Mouse (Mus musculus): ENCODE measurements around the gene Samd8. TPM values are rescaled to one million over a fixed set of nuclear protein-coding genes. Genes with fewer than 3 reads are reported as not detected.
A peak's percentile ranks its signal among the peaks of the same experiment; 100 is the strongest.

Gene Samd8
- total RNA-seq, 1 experiment, result 31.4 TPM

DNA sequence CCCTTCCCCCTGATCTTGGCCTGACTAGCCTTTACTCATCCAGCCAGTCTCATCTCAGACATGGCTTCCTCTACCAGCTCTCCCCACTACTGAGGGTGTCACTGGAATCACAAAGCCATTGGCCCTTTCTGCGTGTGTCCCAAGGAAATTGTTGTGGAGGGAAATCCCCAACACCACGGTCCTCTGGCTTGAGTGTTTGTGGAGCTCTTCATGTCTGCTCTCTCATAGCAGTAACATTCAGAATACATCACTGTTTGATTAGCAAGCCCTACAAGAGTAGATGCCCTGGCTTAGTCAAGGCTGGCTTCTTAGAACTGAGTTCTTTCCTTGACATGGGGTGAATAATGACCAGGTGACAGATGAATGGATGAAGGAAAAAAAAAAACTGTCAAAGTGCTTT, 3.5 kb upstream of the Samd8 start:
- H3K4me3 ChIP-seq (ENCODE audit: insufficient read depth in 1 of 2, low read depth in 1 of 2, low read length in 2 of 2, poor library complexity in 1 of 2, severe bottlenecking in 1 of 2), result no peak overlapping the region
- no peaks in the 10 kb centered on the region for H3K9me3 ChIP-seq (ENCODE audit: control insufficient read depth, insufficient read depth, low read depth, low read length)
- H3K4me1 ChIP-seq (ENCODE audit: control insufficient read depth in 2 of 2, insufficient read depth in 2 of 2, low read length in 2 of 2, poor library complexity in 1 of 2), result peaks cover 2 to 8% of the 10 kb centered on the region in 2 experiments; a peak in 1 of 4 replicates
- in situ Hi-C loops (cut with MboI; ENCODE audit: low sequenced_read_pairs in 2 of 2, unreplicated experiment in 2 of 2), result loop anchor here in 1 of 2 experiments (25.0 kb wide), 1 partner anchor 610 kb away; no protein-coding TSS in a partner anchor
- TF ChIP-seq CHD2 (IDR thresholded peaks at IDR 0.05; ENCODE audit: low read depth, low read length), result no peak
- no peak for TF ChIP-seq ZC3H11A (IDR thresholded peaks at IDR 0.05; ENCODE audit: borderline replicate concordance, low read depth, low read length)
- TF ChIP-seq HCFC1 (IDR thresholded peaks at IDR 0.05; ENCODE audit: borderline replicate concordance, insufficient read depth, low read length), result no peak
- TF ChIP-seq MAFK (IDR thresholded peaks at IDR 0.05; ENCODE audit: insufficient read depth, low read depth, low read length), result no peak
- no peak for TF ChIP-seq ZNF384 (IDR thresholded peaks at IDR 0.05; ENCODE audit: low read depth, low read length)
- H3K36me3 ChIP-seq (ENCODE audit: control insufficient read depth, insufficient read depth, low read length, poor library complexity, severe bottlenecking), result no peaks in the 10 kb centered on the region
- no peak overlapping the region for H3K9ac ChIP-seq (ENCODE audit: insufficient read depth, low read depth, low read length, poor library complexity, severe bottlenecking)
- no peak overlapping the region for H3K27ac ChIP-seq (ENCODE audit: insufficient read depth, low read depth, low read length, poor library complexity, severe bottlenecking)
- no peak for DNase-seq (ENCODE audit: low read depth, low spot score)

- Histone ChIP-seq H3K4me1 (ENCODE audit: control insufficient read depth in 2 of 2, insufficient read depth in 2 of 2, low read length in 2 of 2, poor library complexity in 1 of 2) (peaks cover 2 to 8% of the 10 kb centered on the region in 2 experiments; a peak in 1 of 4 replicates), H3K36me3 (ENCODE audit: control insufficient read depth, insufficient read depth, low read length, poor library complexity, severe bottlenecking) (no peaks in the 10 kb centered on the region), H3K9ac (ENCODE audit: insufficient read depth, low read depth, low read length, poor library complexity, severe bottlenecking) (no peak overlapping the region), H3K4me3 (ENCODE audit: insufficient read depth in 1 of 2, low read depth in 1 of 2, low read length in 2 of 2, poor library complexity in 1 of 2, severe bottlenecking in 1 of 2) (no peak overlapping the region), H3K9me3 (ENCODE audit: control insufficient read depth, insufficient read depth, low read depth, low read length) (no peaks in the 10 kb centered on the region), H3K27ac (ENCODE audit: insufficient read depth, low read depth, low read length, poor library complexity, severe bottlenecking) (no peak overlapping the region)
- in situ Hi-C loops (cut with MboI; ENCODE audit: low sequenced_read_pairs in 2 of 2, unreplicated experiment in 2 of 2), result loop anchor here in 1 of 2 experiments (25.0 kb wide), 1 partner anchor 610 kb away; no protein-coding TSS in a partner anchor
- TF ChIP-seq HCFC1 (IDR thresholded peaks at IDR 0.05; ENCODE audit: borderline replicate concordance, insufficient read depth, low read length), result no peak
- TF ChIP-seq ZNF384 (IDR thresholded peaks at IDR 0.05; ENCODE audit: low read depth, low read length), result no peak
- no peak for TF ChIP-seq CHD2 (IDR thresholded peaks at IDR 0.05; ENCODE audit: low read depth, low read length)
- TF ChIP-seq ZC3H11A (IDR thresholded peaks at IDR 0.05; ENCODE audit: borderline replicate concordance, low read depth, low read length), result no peak
- no peak for TF ChIP-seq MAFK (IDR thresholded peaks at IDR 0.05; ENCODE audit: insufficient read depth, low read depth, low read length)
- no peak for DNase-seq (ENCODE audit: low read depth, low spot score)
Measured at GRCm38 (mm10) chr14:21747436-21748141, 2.7 kb upstream of the Samd8 start.

DNA sequence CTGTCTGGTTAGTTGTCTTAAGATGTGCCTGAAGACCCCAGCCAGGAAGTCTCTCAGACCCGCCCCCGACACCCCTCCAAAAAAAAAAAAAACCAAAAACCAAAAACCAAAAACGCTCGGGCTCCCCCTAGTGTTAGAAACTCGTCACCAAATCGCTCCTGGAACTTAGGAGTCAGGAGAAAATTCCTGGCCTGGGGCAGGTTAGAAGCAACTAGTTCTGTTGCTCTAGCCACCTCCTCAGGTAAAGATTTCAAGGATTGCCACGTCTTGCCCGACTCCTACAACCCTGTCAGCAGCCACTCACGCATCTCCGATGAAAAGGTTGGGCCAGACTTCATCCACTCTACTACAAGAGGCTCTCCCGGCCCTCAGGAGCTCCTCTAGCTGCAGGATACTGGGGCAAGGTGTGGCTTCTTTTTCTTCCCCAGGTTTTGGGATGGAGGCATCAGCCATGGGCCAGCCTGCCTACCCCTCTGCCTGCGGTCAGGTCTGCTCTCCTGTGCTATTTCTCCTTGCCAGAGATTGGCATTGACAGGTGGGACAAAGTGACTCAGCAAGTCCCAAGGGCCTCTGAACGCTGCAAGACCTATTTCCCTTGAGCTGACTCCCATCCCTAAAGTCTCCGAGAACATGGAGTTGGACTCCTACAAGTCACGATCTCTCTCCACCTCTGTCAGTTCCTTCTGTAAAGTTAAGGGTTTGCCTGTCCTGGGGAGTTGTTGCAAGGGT, 2.0 kb upstream of the Samd8 start:
- Histone ChIP-seq H3K4me1 (ENCODE audit: control insufficient read depth in 2 of 2, insufficient read depth in 2 of 2, low read length in 2 of 2, poor library complexity in 1 of 2) (peaks cover 2 to 8% of the 10 kb centered on the region in 2 experiments; a peak in 1 of 4 replicates), H3K27ac (ENCODE audit: insufficient read depth, low read depth, low read length, poor library complexity, severe bottlenecking) (no peak overlapping the region), H3K9me3 (ENCODE audit: control insufficient read depth, insufficient read depth, low read depth, low read length) (no peaks in the 10 kb centered on the region), H3K9ac (ENCODE audit: insufficient read depth, low read depth, low read length, poor library complexity, severe bottlenecking) (no peak overlapping the region), H3K36me3 (ENCODE audit: control insufficient read depth, insufficient read depth, low read length, poor library complexity, severe bottlenecking) (no peaks in the 10 kb centered on the region), H3K4me3 (ENCODE audit: insufficient read depth in 1 of 2, low read depth in 1 of 2, low read length in 2 of 2, poor library complexity in 1 of 2, severe bottlenecking in 1 of 2) (no peak overlapping the region; a peak in 2 of 4 replicates)
- in situ Hi-C loops (cut with MboI; ENCODE audit: low sequenced_read_pairs in 2 of 2, unreplicated experiment in 2 of 2), result loop anchor here in 1 of 2 experiments (25.0 kb wide), 1 partner anchor 611 kb away; no protein-coding TSS in a partner anchor
- TF ChIP-seq ZNF384 (IDR thresholded peaks at IDR 0.05; ENCODE audit: low read depth, low read length), result peak; percentile 92
- no peak for TF ChIP-seq MAFK (IDR thresholded peaks at IDR 0.05; ENCODE audit: insufficient read depth, low read depth, low read length)
- peak; percentile 56 for DNase-seq (ENCODE audit: low read depth, low spot score)

DNA sequence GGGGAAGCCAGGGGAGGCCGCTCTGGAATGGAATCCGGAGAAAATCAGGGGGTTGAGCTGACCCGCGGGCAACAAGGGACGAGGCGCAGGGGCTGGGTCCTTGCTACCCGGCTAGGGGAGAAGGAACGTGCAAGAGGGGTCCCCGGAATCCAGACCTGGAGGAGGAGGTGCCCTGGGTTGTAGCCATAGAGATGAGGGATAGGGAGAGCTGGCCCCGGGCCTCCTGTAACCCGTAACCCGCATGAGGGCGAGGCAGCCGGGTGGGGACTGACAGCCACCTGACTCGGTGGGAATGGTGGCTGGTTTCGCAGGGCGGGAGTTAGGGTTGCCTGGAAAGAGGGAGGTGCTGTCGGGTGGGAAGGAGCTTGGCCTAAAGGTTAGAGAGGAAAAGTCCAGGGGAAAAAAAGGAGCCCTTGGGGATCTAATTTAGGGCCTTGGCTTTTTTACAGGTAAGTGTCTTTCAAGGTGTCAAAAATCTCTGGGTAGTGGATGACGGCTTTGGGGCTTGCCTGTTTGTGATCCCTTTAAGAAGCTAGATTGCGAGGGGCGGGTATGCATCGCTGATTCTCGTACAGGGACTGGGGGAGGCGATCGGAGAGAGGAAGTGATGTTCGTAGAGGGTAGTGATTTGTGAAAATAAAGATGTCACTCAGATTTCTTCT, 681 bp downstream of the Samd8 start, which contains the start of gene Dusp13:
Gene Dusp13 (minus strand): TSS at position 301 of the 662 bp plus-strand sequence.
- peak within 1 kb of the TSS; percentile 88 for H3K9ac ChIP-seq (ENCODE audit: insufficient read depth, low read depth, low read length, poor library complexity, severe bottlenecking)
- no peaks in the 10 kb centered on the region for H3K36me3 ChIP-seq (ENCODE audit: control insufficient read depth, insufficient read depth, low read length, poor library complexity, severe bottlenecking)
- H3K9me3 ChIP-seq (ENCODE audit: control insufficient read depth, insufficient read depth, low read depth, low read length), result no peaks in the 10 kb centered on the region
- no peak for TF ChIP-seq ZC3H11A (IDR thresholded peaks at IDR 0.05; ENCODE audit: borderline replicate concordance, low read depth, low read length)
- TF ChIP-seq HCFC1 (IDR thresholded peaks at IDR 0.05; ENCODE audit: borderline replicate concordance, insufficient read depth, low read length), result 0 out of 2 replicates have a peak, but pooled peaks have one; percentile 2
- no peak for TF ChIP-seq CHD2 (IDR thresholded peaks at IDR 0.05; ENCODE audit: low read depth, low read length)
- no peak for TF ChIP-seq MAFK (IDR thresholded peaks at IDR 0.05; ENCODE audit: insufficient read depth, low read depth, low read length)
- no peak for TF ChIP-seq ZNF384 (IDR thresholded peaks at IDR 0.05; ENCODE audit: low read depth, low read length)
- no peak within 1 kb of the TSS for H3K27ac ChIP-seq (ENCODE audit: insufficient read depth, low read depth, low read length, poor library complexity, severe bottlenecking)
- peak; percentile 50 for DNase-seq (ENCODE audit: low read depth, low spot score)
- peaks cover 2 to 8% of the 10 kb centered on the region in 2 experiments; a peak in 1 of 4 replicates for H3K4me1 ChIP-seq (ENCODE audit: control insufficient read depth in 2 of 2, insufficient read depth in 2 of 2, low read length in 2 of 2, poor library complexity in 1 of 2)
- in situ Hi-C loops (cut with MboI; ENCODE audit: low sequenced_read_pairs in 2 of 2, unreplicated experiment in 2 of 2), result loop anchor here in 1 of 2 experiments (10.0 kb wide), 1 partner anchor 64 kb away; no protein-coding TSS in a partner anchor
- peak within 1 kb of the TSS; percentile 96 to 97 for H3K4me3 ChIP-seq (ENCODE audit: insufficient read depth in 1 of 2, low read depth in 1 of 2, low read length in 2 of 2, poor library complexity in 1 of 2, severe bottlenecking in 1 of 2)

All from ES-E14 (cell line).